Mouse (Mus musculus): ENCODE measurements around the gene Tnfrsf26. TPM values are rescaled to one million over a fixed set of nuclear protein-coding genes. Genes with fewer than 3 reads are reported as not detected.

Tnfrsf26 gene
- polyA plus RNA-seq, 1 experiment = 1.4 TPM

DNA sequence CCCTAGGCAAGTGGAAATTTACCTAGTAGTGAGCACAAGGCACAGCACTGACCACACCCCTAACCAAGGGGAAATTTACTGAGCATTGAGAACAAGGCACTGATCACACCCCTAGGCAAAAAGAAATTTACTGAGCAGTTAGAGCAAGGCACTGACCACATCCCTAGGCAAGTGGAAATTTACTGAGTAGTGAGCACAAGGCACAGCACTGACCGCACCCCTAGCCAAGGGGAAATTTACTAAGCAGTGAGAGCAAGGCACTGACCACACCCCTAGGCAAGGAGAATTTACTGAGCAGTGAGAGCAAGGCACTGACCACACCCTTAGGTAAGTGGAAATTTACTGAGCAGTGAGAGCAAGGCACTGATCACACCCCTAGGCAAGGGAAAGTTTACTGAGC, 8.2 kb upstream of the Tnfrsf26 start:
- no peak for DNase-seq
- no peak for TF ChIP-seq POLR2A (IDR thresholded peaks at IDR 0.05; ENCODE audit: low read depth, low read length)
- no peak for TF ChIP-seq CTCF (conservative IDR thresholded peaks at IDR 0.05; ENCODE audit: insufficient read depth, insufficient read length, low read depth, low read length)

DNA sequence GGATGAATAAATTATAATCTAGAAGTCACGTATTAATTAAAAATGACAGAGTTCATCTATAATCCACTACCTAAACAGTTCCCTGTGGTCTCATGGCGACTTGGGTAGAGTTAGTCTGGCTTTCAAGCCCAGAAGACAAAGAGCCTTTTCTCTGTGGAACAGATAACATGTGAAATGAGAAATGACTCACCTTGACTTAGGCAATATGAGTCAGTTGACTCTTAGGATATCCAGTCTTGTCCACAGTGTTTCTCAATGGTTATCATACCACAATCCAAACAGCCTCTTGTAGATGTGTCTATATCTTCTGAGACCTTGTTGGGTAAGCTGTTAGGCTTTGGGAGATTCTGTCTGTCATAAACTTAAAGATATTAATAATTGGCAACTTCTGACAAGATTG, 3.0 kb upstream of the Tnfrsf26 start:
- WGBS = 76% methylated on average over 2 of the region's 2 CpGs
- Histone ChIP-seq H3K27ac (ENCODE audit: insufficient read depth, low read depth, low read length) (no peak overlapping the region), H3K4me1 (ENCODE audit: control insufficient read depth, insufficient read depth, low read length) (no peaks in the 10 kb centered on the region), H3K4me3 (ENCODE audit: insufficient read depth, low read depth, low read length) (no peak overlapping the region), H3K27me3 (replicated peaks; ENCODE audit: control insufficient read depth, insufficient read depth, low read length) (no peaks in the 10 kb centered on the region), H3K36me3 (ENCODE audit: control insufficient read depth, insufficient read depth, low read length) (no peaks in the 10 kb centered on the region)
- no peak for TF ChIP-seq CTCF (conservative IDR thresholded peaks at IDR 0.05; ENCODE audit: insufficient read depth, insufficient read length, low read depth, low read length)
- no peak for DNase-seq

More for the DNA sequence above, 8.2 kb upstream of the Tnfrsf26 start:
- no peaks in the 10 kb centered on the region for H3K27me3 ChIP-seq (replicated peaks; ENCODE audit: control insufficient read depth, insufficient read depth, low read length)
- no peaks in the 10 kb centered on the region for H3K36me3 ChIP-seq (ENCODE audit: control insufficient read depth, insufficient read depth, low read length)
- no peak overlapping the region for H3K4me3 ChIP-seq (ENCODE audit: insufficient read depth, low read depth, low read length)
- H3K4me1 ChIP-seq (ENCODE audit: control insufficient read depth, insufficient read depth, low read length) = no peaks in the 10 kb centered on the region
- H3K27ac ChIP-seq (ENCODE audit: insufficient read depth, low read depth, low read length) = peak overlapping the region; percentile 32; the same call in 1 of the 2 replicates
- 77% methylated on average over 1 of the region's 1 CpGs for WGBS

DNA sequence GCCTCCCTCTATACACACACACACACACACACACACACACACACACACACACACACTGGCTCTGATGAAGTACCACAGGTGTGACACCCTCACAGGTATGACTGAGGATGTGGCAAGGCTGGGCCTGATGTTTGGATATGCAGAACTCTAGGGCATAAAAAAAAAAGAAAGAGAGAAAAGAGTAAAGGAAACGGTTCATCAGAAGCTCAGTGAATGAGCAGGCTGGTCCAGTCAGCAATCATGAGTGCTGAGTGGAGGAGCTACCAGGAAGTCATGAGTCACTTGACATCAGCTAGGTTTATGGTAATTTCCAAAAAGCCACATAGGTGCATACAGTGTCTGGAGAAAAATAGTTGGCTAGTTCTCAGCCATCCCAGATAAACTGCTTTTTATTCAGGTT, 979 bp upstream of the Tnfrsf26 start:
- H3K27ac ChIP-seq (ENCODE audit: insufficient read depth, low read depth, low read length) = no peak overlapping the region
- WGBS = 14% methylated on average over 1 of the region's 1 CpGs
- H3K27me3 ChIP-seq (replicated peaks; ENCODE audit: control insufficient read depth, insufficient read depth, low read length) = no peaks in the 10 kb centered on the region
- TF ChIP-seq POLR2A (IDR thresholded peaks at IDR 0.05; ENCODE audit: low read depth, low read length) (no peak), CTCF (conservative IDR thresholded peaks at IDR 0.05; ENCODE audit: insufficient read depth, insufficient read length, low read depth, low read length) (no peak)
- H3K4me1 ChIP-seq (ENCODE audit: control insufficient read depth, insufficient read depth, low read length) = no peaks in the 10 kb centered on the region
- no peak overlapping the region for H3K4me3 ChIP-seq (ENCODE audit: insufficient read depth, low read depth, low read length)
- DNase-seq = no peak
- no peaks in the 10 kb centered on the region for H3K36me3 ChIP-seq (ENCODE audit: control insufficient read depth, insufficient read depth, low read length)

DNA sequence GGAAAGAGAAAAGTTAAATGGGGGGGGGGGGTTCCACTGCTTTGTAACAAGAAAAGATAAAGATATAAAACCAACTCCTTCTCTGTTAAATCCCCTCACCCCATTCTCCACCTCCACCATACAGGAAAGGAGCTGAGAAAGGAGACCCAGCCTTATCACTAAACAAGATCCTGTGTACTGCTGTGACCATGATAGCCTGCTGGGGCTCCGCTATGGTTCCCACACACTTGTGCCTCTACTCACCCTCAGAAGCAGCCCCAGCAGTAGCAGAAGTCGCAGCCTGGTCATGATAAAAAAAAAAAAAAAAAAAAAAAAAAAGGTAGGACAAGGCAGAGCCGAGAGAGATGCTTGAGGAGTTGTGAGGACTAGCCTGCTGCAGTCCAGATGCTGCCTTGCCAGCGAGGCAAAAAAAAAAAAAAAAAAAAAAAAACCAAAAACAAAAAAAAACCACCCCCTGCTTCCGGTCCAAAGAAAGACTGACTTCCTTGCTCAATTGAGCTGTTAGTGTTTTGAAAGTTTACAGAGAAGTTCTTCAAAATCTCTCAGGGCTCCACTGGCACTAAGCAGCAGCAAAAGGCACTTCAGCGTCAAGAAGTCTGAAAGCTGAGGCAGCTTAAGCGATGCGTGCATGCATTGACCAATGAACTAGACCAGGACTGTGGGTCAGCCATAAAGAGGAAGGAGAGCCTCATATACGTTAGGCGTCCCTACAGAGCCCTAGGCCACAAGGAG, 801 bp downstream of the Tnfrsf26 start:
- DNase-seq = peak; percentile 11
- 51% methylated on average over 10 of the region's 10 CpGs for WGBS
- peak overlapping the region; percentile 43; the same call in 1 of the 2 replicates for H3K4me3 ChIP-seq (ENCODE audit: insufficient read depth, low read depth, low read length)
- H3K4me1 ChIP-seq (ENCODE audit: control insufficient read depth, insufficient read depth, low read length) = no peaks in the 10 kb centered on the region
- no peaks in the 10 kb centered on the region for H3K27me3 ChIP-seq (replicated peaks; ENCODE audit: control insufficient read depth, insufficient read depth, low read length)
- H3K36me3 ChIP-seq (ENCODE audit: control insufficient read depth, insufficient read depth, low read length) = no peaks in the 10 kb centered on the region
- TF ChIP-seq CTCF (conservative IDR thresholded peaks at IDR 0.05; ENCODE audit: insufficient read depth, insufficient read length, low read depth, low read length) (no peak), POLR2A (IDR thresholded peaks at IDR 0.05; ENCODE audit: low read depth, low read length) (no peak)
- H3K27ac ChIP-seq (ENCODE audit: insufficient read depth, low read depth, low read length) = peak overlapping the region; percentile 88; the same call in 1 of the 2 replicates

DNA sequence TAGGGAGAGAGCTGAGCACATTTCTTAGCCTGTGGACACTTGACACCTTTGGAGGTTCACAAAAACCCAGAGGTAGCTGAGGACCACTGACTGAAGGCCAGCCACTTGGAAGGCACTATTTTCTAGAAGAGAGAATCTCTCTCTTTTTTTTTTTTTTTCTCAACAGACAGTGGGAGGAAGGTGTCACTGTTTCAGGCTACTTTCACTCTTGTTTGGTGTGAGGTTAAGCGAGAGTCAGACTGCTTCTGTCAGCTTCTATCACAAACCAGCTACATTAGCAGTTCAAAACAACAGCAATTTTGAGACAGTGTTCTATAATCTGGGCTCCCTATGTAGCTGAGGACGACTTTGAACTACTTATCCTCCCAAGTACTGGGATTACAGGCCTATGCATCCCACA, 2.3 kb downstream of the Tnfrsf26 start:
- TF ChIP-seq POLR2A (IDR thresholded peaks at IDR 0.05; ENCODE audit: low read depth, low read length) (no peak), CTCF (conservative IDR thresholded peaks at IDR 0.05; ENCODE audit: insufficient read depth, insufficient read length, low read depth, low read length) (no peak)
- Histone ChIP-seq H3K4me3 (ENCODE audit: insufficient read depth, low read depth, low read length) (peak overlapping the region; percentile 13; the same call in 1 of the 2 replicates), H3K27me3 (replicated peaks; ENCODE audit: control insufficient read depth, insufficient read depth, low read length) (no peaks in the 10 kb centered on the region), H3K36me3 (ENCODE audit: control insufficient read depth, insufficient read depth, low read length) (no peaks in the 10 kb centered on the region), H3K4me1 (ENCODE audit: control insufficient read depth, insufficient read depth, low read length) (no peaks in the 10 kb centered on the region), H3K27ac (ENCODE audit: insufficient read depth, low read depth, low read length) (peak overlapping the region; percentile 26)
- no peak for DNase-seq
- 72% methylated on average over 2 of the region's 2 CpGs for WGBS

DNA sequence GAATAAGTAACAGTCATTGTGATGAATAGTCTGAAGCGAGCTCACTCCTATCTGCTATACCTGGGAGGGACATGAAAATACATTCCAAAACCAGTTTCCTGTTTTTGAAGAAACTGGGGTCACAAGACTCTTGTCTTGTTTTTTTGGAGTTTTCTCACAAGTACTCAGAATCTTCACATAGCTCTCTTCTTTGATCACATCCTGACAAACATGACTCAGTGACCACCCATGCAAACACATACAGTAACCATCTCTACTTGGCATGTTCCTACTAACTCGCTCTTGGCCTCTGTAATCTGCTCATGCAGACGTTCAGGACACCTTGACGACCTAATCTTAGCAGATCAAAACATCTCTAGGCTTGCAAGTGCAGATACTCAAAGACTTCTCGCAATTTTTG, 3.4 kb downstream of the Tnfrsf26 start:
- no peaks in the 10 kb centered on the region for H3K36me3 ChIP-seq (ENCODE audit: control insufficient read depth, insufficient read depth, low read length)
- peak; percentile 22 for DNase-seq
- WGBS = 61% methylated on average over 5 of the region's 5 CpGs
- peak overlapping the region; percentile 88 for H3K27ac ChIP-seq (ENCODE audit: insufficient read depth, low read depth, low read length)
- H3K4me1 ChIP-seq (ENCODE audit: control insufficient read depth, insufficient read depth, low read length) = no peaks in the 10 kb centered on the region
- H3K27me3 ChIP-seq (replicated peaks; ENCODE audit: control insufficient read depth, insufficient read depth, low read length) = no peaks in the 10 kb centered on the region
- H3K4me3 ChIP-seq (ENCODE audit: insufficient read depth, low read depth, low read length) = 0 out of 2 replicates have a peak overlapping the region, but pooled peaks have one; percentile 7
- TF ChIP-seq POLR2A (IDR thresholded peaks at IDR 0.05; ENCODE audit: low read depth, low read length) = no peak
- TF ChIP-seq CTCF (conservative IDR thresholded peaks at IDR 0.05; ENCODE audit: insufficient read depth, insufficient read length, low read depth, low read length) = no peak

DNA sequence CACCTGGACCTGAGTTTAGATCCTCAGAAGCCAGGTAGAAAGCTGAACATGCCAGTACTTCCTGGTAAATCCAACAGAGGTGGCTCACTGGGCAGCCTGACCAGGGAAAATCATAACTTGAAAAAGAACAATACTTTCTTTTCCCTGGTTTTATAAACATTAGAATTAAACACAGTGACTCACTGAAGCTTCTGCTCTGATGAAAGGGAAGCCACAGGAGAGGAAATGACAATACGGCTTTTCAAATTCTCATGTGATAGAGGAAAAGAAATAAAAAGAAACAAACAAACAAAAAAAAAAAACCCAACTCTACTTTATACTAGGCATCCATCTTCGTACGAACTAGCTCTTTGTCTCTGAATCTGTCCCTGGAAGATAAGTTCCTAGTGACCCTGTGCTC, 4.0 kb downstream of the Tnfrsf26 start:
- no peaks in the 10 kb centered on the region for H3K27me3 ChIP-seq (replicated peaks; ENCODE audit: control insufficient read depth, insufficient read depth, low read length)

More for the DNA sequence above, 4.0 kb downstream of the Tnfrsf26 start:
- H3K27ac ChIP-seq (ENCODE audit: insufficient read depth, low read depth, low read length) = peak overlapping the region; percentile 85
- WGBS = 62% methylated on average over 3 of the region's 3 CpGs
- no peaks in the 10 kb centered on the region for H3K36me3 ChIP-seq (ENCODE audit: control insufficient read depth, insufficient read depth, low read length)
- DNase-seq = no peak
- H3K4me1 ChIP-seq (ENCODE audit: control insufficient read depth, insufficient read depth, low read length) = no peaks in the 10 kb centered on the region
- H3K4me3 ChIP-seq (ENCODE audit: insufficient read depth, low read depth, low read length) = no peak overlapping the region
- TF ChIP-seq CTCF (conservative IDR thresholded peaks at IDR 0.05; ENCODE audit: insufficient read depth, insufficient read length, low read depth, low read length) (no peak), POLR2A (IDR thresholded peaks at IDR 0.05; ENCODE audit: low read depth, low read length) (no peak)

Data from kidney, adult 2 months (tissue).